Mouse (Mus musculus) midbrain, postnatal 0 days (tissue): Measurements from ENCODE around the gene Sp140. TPM values are rescaled to one million over a fixed set of nuclear protein-coding genes. Genes with fewer than 3 reads are reported as not detected.

Source experiments
- ATAC-seq: fragments of 200-750 bp; cut with Nextera tagmentation; 2 replicates; pipeline ENCODE4 v1.8.0; 2017; ENCODE audit warnings: moderate number of reproducible peaks, mild to moderate bottlenecking, moderate TSS enrichment, moderate library complexity; ENCODE audit not compliant: low FRiP score
- DNase-seq: peaks from one replicate; pipeline ENCODE4 v3.0.0-alpha.2; 2015; ENCODE audit warnings: low spot score
- H3K27ac ChIP-seq: fragments of 300-500 bp; sonication (generic); 2 replicates; pipeline ENCODE4 v1.5.1; 2014; ENCODE audit warnings: low read depth, mild to moderate bottlenecking, low read length, mixed read lengths
- H3K27me3 ChIP-seq: fragments of 300-500 bp; sonication (generic); 2 replicates; pipeline ENCODE4 v1.6.1; 2014; ENCODE audit warnings: low read length, control low read depth, mixed read lengths; ENCODE audit not compliant: insufficient read depth
- H3K36me3 ChIP-seq: fragments of 300-500 bp; sonication (generic); 2 replicates; pipeline ENCODE4 v1.6.1; 2014; ENCODE audit warnings: low read length, control low read depth, mixed read lengths; ENCODE audit not compliant: insufficient read depth
- H3K4me1 ChIP-seq: fragments of 300-500 bp; sonication (generic); 2 replicates; pipeline ENCODE4 v1.6.1; 2014; ENCODE audit warnings: mild to moderate bottlenecking, control low read depth, antibody characterized with exemption, low read length, mixed read lengths; ENCODE audit not compliant: insufficient read depth
- H3K4me2 ChIP-seq: fragments of 300-500 bp; sonication (generic); 2 replicates; pipeline ENCODE4 v1.6.1; 2014; ENCODE audit warnings: low read depth, mild to moderate bottlenecking, low read length, mixed read lengths; ENCODE audit not compliant: poor library complexity, severe bottlenecking
- H3K4me3 ChIP-seq: fragments of 300-500 bp; sonication (generic); 2 replicates; pipeline ENCODE4 v1.5.1; 2014; ENCODE audit warnings: low read depth, mild to moderate bottlenecking, low read length, moderate library complexity
- H3K9ac ChIP-seq: fragments of 300-500 bp; sonication (generic); replicated peaks from 2 replicates; pipeline ENCODE4 v1.6.1; 2014; ENCODE audit warnings: mild to moderate bottlenecking, low read length, moderate library complexity, mixed read lengths; ENCODE audit not compliant: poor library complexity, severe bottlenecking
- H3K9me3 ChIP-seq: fragments of 300-500 bp; sonication (generic); 2 replicates; pipeline ENCODE4 v1.6.1; 2016; ENCODE audit warnings: low read length, control low read depth
- CTCF ChIP-seq: IDR thresholded peaks from 2 replicates; pipeline ENCODE4 v1.5.1; 2016; ENCODE audit warnings: antibody characterized with exemption, mild to moderate bottlenecking
- WGBS: fragments of 180-500 bp; shearing (Covaris S2); extraction: QIAGEN DNeasy Blood & Tissue Kit; methylation state at CpG from one replicate; pipeline ENCODE4 v1.1.7; 2014; 5-methylcytosine and 5-hydroxymethylcytosine counted together
- polyA plus RNA-seq: library from polyadenylated mRNA; unstranded; fragments of >200 nt; fragmentation: Nextera tagmentation; extraction: Ambion mirVana; gene quantifications from 2 replicates; pipeline ENCODE4 v1.2.1, GENCODE M21; 2015
- total RNA-seq: library from RNA; depleted of rRNA; stranded (reverse); fragments of >200 nt; gene quantifications from 2 replicates; pipeline ENCODE4 v1.2.3, GENCODE M21; 2014; rRNA removed

Sp140 gene
- total and polyA plus RNA-seq, 2 experiments from 2014 or later, result 0.38 to 0.49 TPM

DNA sequence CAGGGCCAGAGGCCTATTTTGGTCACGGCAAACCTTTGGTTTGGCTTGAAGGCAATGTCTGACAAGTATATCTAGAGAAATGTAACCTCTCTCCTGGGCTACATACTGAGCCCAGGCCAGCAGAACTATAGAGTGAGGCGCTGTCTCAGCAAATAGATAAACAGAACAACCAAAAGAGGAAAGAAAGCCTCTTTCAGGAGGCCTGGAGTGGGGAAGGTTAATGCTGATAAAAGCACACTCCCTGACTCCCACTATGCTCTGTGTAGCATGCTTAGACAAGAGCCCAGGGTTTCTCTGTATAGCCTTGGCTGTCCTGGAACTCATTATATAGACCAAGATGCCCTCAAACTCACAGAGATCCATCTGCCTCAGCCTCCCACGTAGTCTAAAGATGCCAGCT is 93.1 kb downstream of the Sp140 start:
- no peak for ATAC-seq
- H3K27ac ChIP-seq, result no peak overlapping the region
- H3K4me1 ChIP-seq, result no peaks in the 10 kb centered on the region
- no peaks in the 10 kb centered on the region for H3K36me3 ChIP-seq
- TF ChIP-seq CTCF, result no peak
- WGBS, result 82% methylated on average over 3 of the region's 3 CpGs
- H3K4me2 ChIP-seq, result no peak overlapping the region
- no peak overlapping the region for H3K4me3 ChIP-seq
- no peak overlapping the region for H3K9ac ChIP-seq
- DNase-seq, result no peak
- no peaks in the 10 kb centered on the region for H3K9me3 ChIP-seq
- no peaks in the 10 kb centered on the region for H3K27me3 ChIP-seq

Other genes with a start within 250 kb of the Sp140 start
- gene G530012D18Rik, start 24.7 kb upstream of the Sp140 start, total RNA-seq, result not detected in 2 replicates
- gene G530012D18Rik, start 24.7 kb upstream of the Sp140 start, polyA plus RNA-seq, result not detected in 2 replicates
- 1.0 and 1.2 TPM in 2 replicates for gene Sp110, start 1.6 kb upstream of the Sp140 start, total RNA-seq
- gene Sp110, start 1.6 kb upstream of the Sp140 start, polyA plus RNA-seq, result 0.37 and 0.89 TPM in 2 replicates
- 2.2 TPM in 1 of 2 replicates, not detected in the other for gene Sp100, start 49.6 kb downstream of the Sp140 start, total RNA-seq
- gene Sp100, start 49.6 kb downstream of the Sp140 start, polyA plus RNA-seq, result 0.87 and 1.1 TPM in 2 replicates
- gene A630001G21Rik, start 178.3 kb downstream of the Sp140 start, total RNA-seq, result 0.76 and 1.0 TPM in 2 replicates
- 0.31 and 0.56 TPM in 2 replicates for gene A630001G21Rik, start 178.3 kb downstream of the Sp140 start, polyA plus RNA-seq
- 167 and 185 TPM in 2 replicates for gene Cab39, start 193.1 kb downstream of the Sp140 start, total RNA-seq
- gene Cab39, start 193.1 kb downstream of the Sp140 start, polyA plus RNA-seq, result 40.3 and 45.9 TPM in 2 replicates